Mouse (Mus musculus) embryonic facial prominence, embryonic 11.5 days (tissue): ENCODE measurements around the gene Poln. TPM values are rescaled to one million over a fixed set of nuclear protein-coding genes. Genes with fewer than 3 reads are reported as not detected.

ENCODE experiments used
- ATAC-seq: fragments of 200-750 bp; cut with Nextera tagmentation; replicated peaks from 2 replicates; pipeline ENCODE4 v1.8.0; 2017; ENCODE audit warnings: low read depth; ENCODE audit not compliant: insufficient number of reproducible peaks, low FRiP score, low TSS enrichment
- DNase-seq: peaks from one replicate; pipeline ENCODE4 v3.0.0-alpha.2; 2015; ENCODE audit warnings: low spot score
- H3K27ac ChIP-seq: fragments of 300-500 bp; sonication (generic); replicated peaks from 2 replicates; pipeline ENCODE4 v1.5.1; 2014; ENCODE audit warnings: mild to moderate bottlenecking, low read depth, low read length, control low read depth
- H3K27me3 ChIP-seq: fragments of 300-500 bp; sonication (generic); 2 replicates; pipeline ENCODE4 v1.6.1; 2014; ENCODE audit warnings: mild to moderate bottlenecking, low read length, moderate library complexity, mixed read lengths; ENCODE audit not compliant: control insufficient read depth, insufficient read depth
- H3K36me3 ChIP-seq: fragments of 300-500 bp; sonication (generic); replicated peaks from 2 replicates; pipeline ENCODE4 v1.6.1; 2014; ENCODE audit warnings: low read depth, mild to moderate bottlenecking, low read length, moderate library complexity, mixed read lengths; ENCODE audit not compliant: control insufficient read depth, insufficient read depth
- H3K4me1 ChIP-seq: fragments of 300-500 bp; sonication (generic); 2 replicates; pipeline ENCODE4 v1.6.1; 2014; ENCODE audit warnings: low read length, mixed read lengths; ENCODE audit not compliant: control insufficient read depth, insufficient read depth
- H3K4me2 ChIP-seq: fragments of 300-500 bp; sonication (generic); 2 replicates; pipeline ENCODE4 v1.6.1; 2014; ENCODE audit warnings: low read depth, mild to moderate bottlenecking, control low read depth, low read length, moderate library complexity
- H3K4me3 ChIP-seq: fragments of 300-500 bp; sonication (generic); 2 replicates; pipeline ENCODE4 v1.5.1; 2014; ENCODE audit warnings: low read depth, low read length, control low read depth
- H3K9ac ChIP-seq: fragments of 300-500 bp; sonication (generic); replicated peaks from 2 replicates; pipeline ENCODE4 v1.6.1; 2014; ENCODE audit warnings: mild to moderate bottlenecking, control low read depth, low read length
- H3K9me3 ChIP-seq: fragments of 300-500 bp; sonication (generic); replicated peaks from 2 replicates; pipeline ENCODE4 v1.6.1; 2016; ENCODE audit warnings: mild to moderate bottlenecking, low read length, inconsistent platforms, mixed read lengths; ENCODE audit not compliant: control insufficient read depth
- WGBS: fragments of 180-500 bp; shearing (Covaris S2); extraction: QIAGEN DNeasy Blood & Tissue Kit; methylation state at CpG from one replicate; pipeline ENCODE4 v1.1.7; 2014; 5-methylcytosine and 5-hydroxymethylcytosine counted together
- polyA plus RNA-seq: library from polyadenylated mRNA; unstranded; fragments of >200 nt; fragmentation: Nextera tagmentation; extraction: Ambion mirVana; gene quantifications from 2 replicates; pipeline ENCODE4 v1.2.1, GENCODE M21; 2014

Gene Poln
- polyA plus RNA-seq, 1 experiment from 2014 or later: 0.21 TPM

DNA sequence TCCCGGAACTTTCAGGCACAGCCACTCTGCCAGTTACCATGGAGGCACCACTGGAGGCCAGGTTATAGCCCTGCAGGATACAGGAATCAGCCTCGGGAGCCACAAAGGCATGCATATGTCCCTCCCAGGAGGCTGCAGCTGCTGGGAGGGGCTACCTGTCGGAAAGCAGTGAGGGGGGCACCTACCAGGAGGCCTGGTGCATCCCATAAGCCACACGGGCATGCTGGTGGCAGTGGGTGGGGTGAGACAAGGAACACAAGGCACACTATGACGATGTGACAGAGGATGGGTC is 6.1 kb upstream of the Poln start:
- Histone ChIP-seq H3K4me2 (no peak overlapping the region), H3K27ac (no peak overlapping the region), H3K4me3 (no peak overlapping the region), H3K9me3 (no peaks in the 10 kb centered on the region), H3K9ac (no peak overlapping the region), H3K27me3 (no peaks in the 10 kb centered on the region), H3K4me1 (no peaks in the 10 kb centered on the region), H3K36me3 (peaks cover 3% of the 10 kb centered on the region)
- 30% methylated on average over 5 of the region's 5 CpGs for WGBS
- DNase-seq: no peak
- no peak for ATAC-seq

DNA sequence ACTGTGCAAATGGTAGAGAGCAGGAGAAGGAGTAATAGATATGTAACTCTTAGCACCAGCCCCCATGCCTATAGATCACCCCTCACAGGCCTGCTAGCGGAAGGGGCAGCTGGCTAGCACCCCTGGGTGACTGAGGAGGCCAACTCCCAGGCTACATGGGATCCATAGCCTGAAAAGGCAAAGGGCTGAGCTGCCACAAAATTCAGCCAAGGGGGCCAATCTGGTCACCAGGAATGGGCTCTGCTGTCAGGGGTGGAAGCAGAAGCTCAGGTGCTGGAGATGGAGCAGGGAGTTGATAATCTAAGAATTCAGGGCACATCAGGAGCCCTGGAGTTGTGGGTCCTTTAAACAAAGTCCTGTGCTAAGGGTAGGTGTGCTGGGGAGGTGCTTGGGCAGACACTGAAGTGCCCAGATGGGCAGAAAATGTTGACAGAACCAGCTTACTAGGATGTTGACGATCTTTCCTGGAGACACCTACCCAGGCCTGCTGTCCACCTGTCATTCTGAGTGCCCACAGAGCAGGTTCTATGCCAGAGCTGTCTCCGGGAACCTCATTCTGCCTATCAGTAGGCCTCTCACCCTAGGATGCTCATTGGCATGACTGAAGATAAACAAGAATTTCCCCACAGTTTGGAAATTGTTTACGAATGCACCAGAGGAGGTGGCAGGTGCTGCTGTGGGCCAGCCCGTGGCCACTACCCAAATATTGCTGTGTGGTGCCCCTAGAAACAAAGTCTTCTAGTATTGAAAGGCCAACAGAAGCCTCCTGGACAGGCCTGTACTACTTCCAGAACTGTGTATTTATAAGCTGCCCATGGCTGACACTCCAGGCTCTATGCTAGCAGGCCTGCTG is 5.5 kb upstream of the Poln start:
- no peak for DNase-seq
- H3K27me3 ChIP-seq: no peaks in the 10 kb centered on the region
- ATAC-seq: no peak
- no peaks in the 10 kb centered on the region for H3K9me3 ChIP-seq
- WGBS: 70% methylated on average over 5 of the region's 5 CpGs
- H3K4me1 ChIP-seq: no peaks in the 10 kb centered on the region
- no peak overlapping the region for H3K27ac ChIP-seq
- H3K9ac ChIP-seq: no peak overlapping the region
- H3K4me3 ChIP-seq: no peak overlapping the region
- H3K36me3 ChIP-seq: peaks cover 3% of the 10 kb centered on the region
- no peak overlapping the region for H3K4me2 ChIP-seq

DNA sequence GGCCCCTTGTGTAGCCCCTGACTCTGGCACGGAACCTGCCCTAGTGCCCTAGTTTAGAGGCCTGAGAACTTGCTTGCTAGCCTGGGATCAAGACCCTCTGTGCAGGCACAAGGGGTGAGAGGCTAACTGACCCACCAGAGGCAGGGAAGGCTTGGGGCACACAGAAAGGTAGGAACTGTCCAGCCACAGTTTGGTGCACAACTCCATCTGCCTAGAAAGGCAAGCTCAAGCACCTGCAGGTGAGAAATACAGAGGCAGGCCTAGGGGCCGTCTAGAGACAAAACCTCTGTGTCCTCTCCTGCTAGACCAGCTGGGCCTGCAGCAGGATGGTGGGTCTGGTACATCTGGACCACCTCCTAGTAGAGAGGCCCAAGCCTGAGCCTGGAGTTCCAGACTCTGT is 4.8 kb upstream of the Poln start:
- ATAC-seq (no peak), DNase-seq (no peak)
- Histone ChIP-seq H3K27me3 (no peaks in the 10 kb centered on the region), H3K4me1 (no peaks in the 10 kb centered on the region), H3K27ac (no peak overlapping the region), H3K4me3 (no peak overlapping the region), H3K9me3 (no peaks in the 10 kb centered on the region), H3K9ac (no peak overlapping the region), H3K4me2 (no peak overlapping the region), H3K36me3 (peaks cover 3% of the 10 kb centered on the region)
- 83% methylated on average over 2 of the region's 2 CpGs for WGBS

GRCm38 (mm10) chr5:34170726-34171125 is 1.5 kb upstream of the Poln start:
- Histone ChIP-seq H3K27ac (no peak overlapping the region), H3K9me3 (no peaks in the 10 kb centered on the region), H3K27me3 (no peaks in the 10 kb centered on the region), H3K36me3 (no peaks in the 10 kb centered on the region), H3K4me2 (no peak overlapping the region), H3K9ac (no peak overlapping the region), H3K4me3 (no peak overlapping the region), H3K4me1 (no peaks in the 10 kb centered on the region)
- DNase-seq (no peak), ATAC-seq (no peak)
- WGBS: 53% methylated on average over 4 of the region's 4 CpGs

- ATAC-seq (no peak), DNase-seq (no peak)
- Histone ChIP-seq H3K4me2 (peak overlapping the region; percentile 58), H3K4me1 (no peaks in the 10 kb centered on the region), H3K9ac (peak overlapping the region; percentile 61), H3K27me3 (no peaks in the 10 kb centered on the region), H3K4me3 (peak overlapping the region; percentile 14; the same call in 1 of the 2 replicates), H3K9me3 (no peaks in the 10 kb centered on the region), H3K27ac (peak overlapping the region; percentile 68), H3K36me3 (no peaks in the 10 kb centered on the region)
- WGBS: 81% methylated on average over 3 of the region's 3 CpGs
These were observed 706 bp upstream of the Poln start for GRCm38 (mm10) chr5:34169954-34170353.

- ATAC-seq (no peak), DNase-seq (no peak)
- Histone ChIP-seq H3K4me1 (no peaks in the 10 kb centered on the region), H3K36me3 (no peaks in the 10 kb centered on the region), H3K4me3 (no peak overlapping the region), H3K9ac (no peak overlapping the region), H3K27ac (no peak overlapping the region), H3K27me3 (no peaks in the 10 kb centered on the region), H3K9me3 (no peaks in the 10 kb centered on the region), H3K4me2 (no peak overlapping the region)
- 80% methylated on average over 4 of the region's 4 CpGs for WGBS
These were observed 1.4 kb downstream of the Poln start for GRCm38 (mm10) chr5:34167857-34168256.

DNA sequence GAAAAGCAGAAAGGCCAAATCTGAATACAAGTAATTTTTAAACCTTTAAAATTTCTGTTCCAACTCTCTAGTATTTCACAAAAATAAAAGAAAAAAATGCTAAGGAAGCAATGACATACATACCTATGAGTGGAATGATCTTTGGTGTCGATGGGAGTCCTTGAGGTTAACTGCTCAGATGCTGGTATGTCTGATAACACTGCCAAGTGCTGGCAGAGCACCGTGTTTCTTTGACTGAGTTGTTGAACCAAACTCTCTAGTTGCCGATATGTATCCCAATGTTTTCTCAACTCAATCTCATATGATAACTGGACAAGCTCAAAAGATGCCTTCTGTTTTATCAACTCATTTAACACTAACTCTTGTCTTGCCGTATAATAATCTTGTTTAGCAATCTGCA is 3.5 kb downstream of the Poln start:
- DNase-seq: no peak
- ATAC-seq: no peak
- no peaks in the 10 kb centered on the region for H3K4me1 ChIP-seq
- H3K36me3 ChIP-seq: 0 out of 2 replicates have a peak, but pooled peaks cover 2% of the 10 kb centered on the region
- no peak overlapping the region for H3K4me3 ChIP-seq
- no peak overlapping the region for H3K27ac ChIP-seq
- H3K9me3 ChIP-seq: no peaks in the 10 kb centered on the region
- WGBS: 86% methylated on average over 4 of the region's 4 CpGs
- no peaks in the 10 kb centered on the region for H3K27me3 ChIP-seq
- no peak overlapping the region for H3K9ac ChIP-seq
- no peak overlapping the region for H3K4me2 ChIP-seq

- Histone ChIP-seq H3K4me3 (no peak overlapping the region), H3K36me3 (no peaks in the 10 kb centered on the region), H3K27me3 (no peaks in the 10 kb centered on the region), H3K4me2 (no peak overlapping the region), H3K27ac (no peak overlapping the region), H3K9me3 (no peaks in the 10 kb centered on the region), H3K9ac (no peak overlapping the region), H3K4me1 (no peaks in the 10 kb centered on the region)
- DNase-seq: no peak
- no peak for ATAC-seq
These were observed 20.8 kb downstream of the Poln start for GRCm38 (mm10) chr5:34148476-34148875.
